In the genomic region with DNA sequence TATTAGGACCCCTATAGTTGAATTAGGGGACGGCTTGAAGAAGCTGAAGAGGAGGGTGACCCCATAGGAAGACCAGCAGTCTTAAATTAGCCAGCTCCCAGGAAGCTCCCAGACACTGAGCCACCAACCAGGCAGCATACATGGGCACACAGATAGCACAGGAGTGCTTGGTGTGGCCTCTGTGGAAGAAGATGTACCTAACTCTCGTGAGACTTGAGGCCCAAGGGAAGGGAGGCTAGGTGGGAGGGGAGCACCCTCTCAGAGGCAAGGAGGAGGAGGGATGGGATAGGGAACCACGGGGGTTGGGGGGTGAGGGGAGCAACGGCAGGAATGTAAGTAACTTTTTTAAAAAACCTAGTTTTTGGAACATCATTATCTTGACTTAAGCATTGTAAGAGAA, we compare ENCODE assay signal across 13 mouse cellular contexts.
DNase-seq lines count a peak whose midpoint lies in the region; ATAC-seq and TF ChIP-seq lines count a peak whose summit lies in the region.
"Had no signal": no experiment of that assay in that cellular context is flagged by ENCODE, and none has a peak within 500 bp of the region (broad histone marks: within the 10 kb centered on the region; RNA-seq: fewer than 3 reads in every experiment).

No protein-coding gene starts in this region.

- no peaks in the 10 kb centered on the region for H3K27me3 ChIP-seq in heart, embryonic 13.5 days (replicated peaks)
- no peaks in the 10 kb centered on the region for H3K27me3 ChIP-seq in stomach, embryonic 14.5 days (ENCODE audit: control insufficient read depth, insufficient read depth, low read length)
- no peaks in the 10 kb centered on the region for H3K27me3 ChIP-seq in stomach, postnatal 0 days (ENCODE audit: control insufficient read depth, insufficient read depth, low read length)
- no peaks in the 10 kb centered on the region for H3K27me3 ChIP-seq in midbrain, embryonic 14.5 days (ENCODE audit: control insufficient read depth, insufficient read depth, low read length)
- H3K27me3 ChIP-seq: neural tube, embryonic 15.5 days had no signal

- no peak overlapping the region for H3K4me3 ChIP-seq in heart, embryonic 13.5 days
- no peak overlapping the region for H3K4me3 ChIP-seq in stomach, embryonic 14.5 days (ENCODE audit: low read depth, low read length)
- no peak overlapping the region for H3K4me3 ChIP-seq in stomach, postnatal 0 days (ENCODE audit: low read depth, low read length)
- no peak overlapping the region for H3K4me3 ChIP-seq in midbrain, embryonic 14.5 days (replicated peaks; ENCODE audit: low read depth, low read length)
- H3K4me3 ChIP-seq: forebrain, embryonic 10.5 days; midbrain, embryonic 10.5 days; neural tube, embryonic 15.5 days had no signal

- peaks cover 10% of the 10 kb centered on the region for H3K36me3 ChIP-seq in heart, embryonic 13.5 days
- H3K36me3 ChIP-seq in stomach, embryonic 14.5 days (ENCODE audit: control insufficient read depth, insufficient read depth, low read length): 0 out of 2 replicates have a peak, but pooled peaks cover 3% of the 10 kb centered on the region
- no peaks in the 10 kb centered on the region for H3K36me3 ChIP-seq in stomach, postnatal 0 days (ENCODE audit: control insufficient read depth, insufficient read depth, low read length)
- no peaks in the 10 kb centered on the region; the same call in 1 of the 2 replicates for H3K36me3 ChIP-seq in midbrain, embryonic 14.5 days (ENCODE audit: control insufficient read depth, insufficient read depth, low read length)
- H3K36me3 ChIP-seq: neural tube, embryonic 15.5 days had no signal

- no peaks in the 10 kb centered on the region for H3K9me3 ChIP-seq in heart, embryonic 13.5 days
- H3K9me3 ChIP-seq in stomach, embryonic 14.5 days (ENCODE audit: control insufficient read depth, low read depth, low read length): no peaks in the 10 kb centered on the region
- no peaks in the 10 kb centered on the region for H3K9me3 ChIP-seq in stomach, postnatal 0 days (ENCODE audit: control insufficient read depth, low read length)
- no peaks in the 10 kb centered on the region for H3K9me3 ChIP-seq in midbrain, embryonic 14.5 days (ENCODE audit: control insufficient read depth, low read length)
- H3K9me3 ChIP-seq: forebrain, embryonic 10.5 days; midbrain, embryonic 10.5 days; neural tube, embryonic 15.5 days had no signal

- DNase-seq in heart, postnatal 4 days: no peak
- DNase-seq in stomach, postnatal 0 days (ENCODE audit: low spot score): no peak
- DNase-seq in midbrain, embryonic 14.5 days: no peak
- DNase-seq in right cerebral cortex, postnatal 25 days: no peak
- DNase-seq: gastrocnemius, postnatal 10 days had no signal

- peaks cover 57% of the 10 kb centered on the region for H3K4me1 ChIP-seq in heart, embryonic 13.5 days
- H3K4me1 ChIP-seq in stomach, embryonic 14.5 days (ENCODE audit: control insufficient read depth, insufficient read depth, low read length): 0 out of 2 replicates have a peak, but pooled peaks cover 8% of the 10 kb centered on the region
- no peaks in the 10 kb centered on the region for H3K4me1 ChIP-seq in stomach, postnatal 0 days (replicated peaks; ENCODE audit: control insufficient read depth, insufficient read depth)
- H3K4me1 ChIP-seq in midbrain, embryonic 14.5 days (ENCODE audit: control insufficient read depth, insufficient read depth, low read length): 0 out of 2 replicates have a peak, but pooled peaks cover 3% of the 10 kb centered on the region

- peak overlapping the region; percentile 42 for H3K4me2 ChIP-seq in heart, embryonic 13.5 days
- 0 out of 2 replicates have a peak overlapping the region, but pooled peaks have one; percentile 1 for H3K4me2 ChIP-seq in stomach, embryonic 14.5 days (replicated peaks; ENCODE audit: low read depth, low read length)
- H3K4me2 ChIP-seq in stomach, postnatal 0 days (replicated peaks; ENCODE audit: low read depth): no peak overlapping the region
- H3K4me2 ChIP-seq in midbrain, embryonic 14.5 days (ENCODE audit: low read length): no peak overlapping the region
- H3K4me2 ChIP-seq: neural tube, embryonic 15.5 days had no signal

- peak overlapping the region; percentile 74; the same call in 1 of the 2 replicates for H3K27ac ChIP-seq in heart, embryonic 13.5 days (replicated peaks)
- no peak overlapping the region for H3K27ac ChIP-seq in stomach, embryonic 14.5 days (ENCODE audit: low read length)
- no peak overlapping the region for H3K27ac ChIP-seq in stomach, postnatal 0 days (replicated peaks)
- H3K27ac ChIP-seq in midbrain, embryonic 14.5 days (replicated peaks; ENCODE audit: low read depth, low read length): no peak overlapping the region
- H3K27ac ChIP-seq: forebrain, embryonic 10.5 days; midbrain, embryonic 10.5 days; neural tube, embryonic 15.5 days had no signal

- no peak; the same call in 1 of the 2 replicates for ATAC-seq in heart, embryonic 13.5 days (ENCODE audit: extremely low read depth, insufficient number of reproducible peaks, low FRiP score, low TSS enrichment)
- no peak for ATAC-seq in stomach, embryonic 14.5 days (ENCODE audit: insufficient number of reproducible peaks, insufficient read depth, low FRiP score, low read depth)
- ATAC-seq in stomach, postnatal 0 days (ENCODE audit: low FRiP score, low TSS enrichment): no peak
- ATAC-seq in megakaryocyte progenitor cell, adult 5-6 weeks (replicated peaks; ENCODE audit: poor library complexity): peak; percentile 70
- ATAC-seq in inflammation-experienced regulatory T-cells, adult 6 months: no peak
- no peak for ATAC-seq in midbrain, embryonic 14.5 days (ENCODE audit: low FRiP score, low TSS enrichment)
- ATAC-seq: hindbrain, postnatal 0 days had no signal

- H3K9ac ChIP-seq in heart, embryonic 13.5 days: peak overlapping the region; percentile 48
- H3K9ac ChIP-seq in stomach, embryonic 14.5 days (replicated peaks; ENCODE audit: low read depth, low read length): no peak overlapping the region
- H3K9ac ChIP-seq in stomach, postnatal 0 days (ENCODE audit: low read length): no peak overlapping the region
- H3K9ac ChIP-seq in midbrain, embryonic 14.5 days (replicated peaks; ENCODE audit: low read length): no peak overlapping the region
- H3K9ac ChIP-seq: neural tube, embryonic 15.5 days had no signal

- TF ChIP-seq EP300 in stomach, postnatal 0 days (optimal IDR thresholded peaks at IDR 0.05): no peak

- WGBS in heart, embryonic 13.5 days: 39% methylated on average over 4 of the region's 4 CpGs
- 35% methylated on average over 4 of the region's 4 CpGs for WGBS in stomach, embryonic 14.5 days
- WGBS in stomach, postnatal 0 days: 39% methylated on average over 4 of the region's 4 CpGs
- 46% methylated on average over 4 of the region's 4 CpGs for WGBS in midbrain, embryonic 14.5 days

- TF ChIP-seq CTCF in stomach, postnatal 0 days (IDR thresholded peaks at IDR 0.05; ENCODE audit: low read depth): no peak

Comparison
In these comparisons a context has a peak if more than half of its experiments do, and no peak if none do; other contexts are left out.
1. H3K4me2 ChIP-seq: peak in heart, embryonic 13.5 days (single experiment) and stomach, embryonic 14.5 days (single experiment); none in stomach, postnatal 0 days (single experiment) and midbrain, embryonic 14.5 days (single experiment).